Mouse (Mus musculus) macrophage (primary cell): ENCODE measurements around the gene Tent4a. TPM values are rescaled to one million over a fixed set of nuclear protein-coding genes. Genes with fewer than 3 reads are reported as not detected.

Experiments
- H3K27ac ChIP-seq: fragments of 350-480 bp; formaldehyde crosslinking; 2 replicates; pipeline ENCODE4 v1.9.0; 2021
- H3K36me3 ChIP-seq: fragments of 350-480 bp; formaldehyde crosslinking; 2 replicates; pipeline ENCODE4 v1.9.0; 2021; ENCODE audit errors: inconsistent target
- H3K4me3 ChIP-seq: fragments of 350-480 bp; formaldehyde crosslinking; 2 replicates; pipeline ENCODE4 v1.9.0; 2021; ENCODE audit errors: inconsistent target
- H3K79me2 ChIP-seq: fragments of 350-480 bp; formaldehyde crosslinking; 2 replicates; pipeline ENCODE4 v1.9.0; 2021; ENCODE audit errors: inconsistent target
- WGBS: methylation state at CpG from one replicate; pipeline ENCODE4 v1.1.7; 2026; ENCODE audit warnings: inconsistent platforms; ENCODE audit not compliant: missing documents; 5-methylcytosine and 5-hydroxymethylcytosine counted together
- polyA plus RNA-seq: library from polyadenylated mRNA; stranded (reverse); fragments of 250-400 nt; gene quantifications from 3 replicates; pipeline ENCODE4 v1.2.4, GENCODE M21; 2018; ENCODE audit warnings: inconsistent platforms

Tent4a gene
- polyA plus RNA-seq, 1 experiment from 2014 or later: 9.7 TPM

DNA sequence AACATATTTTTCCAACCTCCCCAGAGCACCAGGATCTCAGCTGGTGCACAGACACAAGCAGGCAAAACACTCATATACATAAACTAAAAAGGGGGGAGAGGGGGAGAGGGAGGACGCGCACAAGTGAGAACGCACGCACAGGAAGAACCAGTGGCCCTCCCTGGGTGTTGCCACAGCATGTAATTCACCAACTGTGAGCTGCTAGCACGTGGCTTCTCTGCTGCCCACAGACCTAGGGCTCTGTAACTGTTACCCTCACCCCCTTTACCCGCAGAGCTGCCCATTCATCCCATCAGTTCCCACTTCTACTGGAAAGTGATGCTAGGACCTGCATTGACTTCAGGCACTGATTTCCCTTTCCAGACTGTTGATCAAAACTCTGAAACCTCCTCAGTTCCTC lies 15.3 kb downstream of the Tent4a start:
- H3K36me3 ChIP-seq: peaks cover 11% of the 10 kb centered on the region; the same call in 1 of the 2 replicates
- no peak overlapping the region for H3K27ac ChIP-seq
- WGBS: 35% methylated on average over 6 of the region's 6 CpGs
- H3K4me3 ChIP-seq: no peak overlapping the region
- H3K79me2 ChIP-seq: peaks cover 95% of the 10 kb centered on the region

DNA sequence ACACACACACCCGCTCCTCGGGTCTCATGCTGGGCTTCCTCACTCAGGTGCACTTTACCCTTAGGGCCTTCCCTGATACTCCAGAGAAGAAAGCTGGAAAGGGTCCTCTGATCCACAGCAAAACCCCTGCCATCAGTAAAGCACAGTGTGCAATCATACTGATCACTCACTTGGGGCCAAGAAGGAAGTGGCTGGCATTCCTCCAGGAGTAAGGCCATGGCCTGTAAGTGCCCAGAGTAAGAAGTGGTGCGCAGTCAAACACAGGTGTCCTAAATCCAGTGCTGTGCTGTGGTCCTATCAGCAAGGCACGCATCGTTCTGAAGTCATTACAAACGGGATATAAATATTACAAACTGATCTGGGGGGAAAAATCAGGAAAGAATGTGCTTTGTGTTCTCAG lies 17.0 kb downstream of the Tent4a start:
- Histone ChIP-seq H3K4me3 (no peak overlapping the region), H3K79me2 (peaks cover 94% of the 10 kb centered on the region), H3K27ac (no peak overlapping the region), H3K36me3 (peaks cover 23% of the 10 kb centered on the region)
- WGBS: 81% methylated on average over 6 of the region's 6 CpGs

DNA sequence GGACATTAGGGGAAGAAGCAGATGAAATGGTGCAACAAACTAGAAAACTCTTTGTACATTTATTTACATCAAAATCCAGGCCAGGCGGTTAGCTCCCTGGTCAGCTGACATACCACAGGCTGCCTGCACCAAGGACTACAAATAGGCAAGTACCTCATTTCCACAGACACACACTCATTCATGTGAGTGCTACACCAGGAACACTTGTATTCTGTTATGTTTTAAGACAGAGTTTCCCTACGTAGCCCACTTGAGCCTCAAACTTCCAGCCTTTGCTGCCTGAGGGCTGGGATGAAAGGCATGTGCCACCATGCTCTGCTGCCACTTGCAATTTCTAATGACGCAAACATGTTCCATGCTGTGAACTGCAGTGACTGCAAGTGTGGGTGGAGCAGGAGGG lies 19.3 kb downstream of the Tent4a start:
- no peak overlapping the region for H3K4me3 ChIP-seq
- no peak overlapping the region for H3K27ac ChIP-seq
- H3K79me2 ChIP-seq: peaks cover 81% of the 10 kb centered on the region
- peaks cover 32% of the 10 kb centered on the region for H3K36me3 ChIP-seq
- 100% methylated on average over 3 of the region's 3 CpGs for WGBS

DNA sequence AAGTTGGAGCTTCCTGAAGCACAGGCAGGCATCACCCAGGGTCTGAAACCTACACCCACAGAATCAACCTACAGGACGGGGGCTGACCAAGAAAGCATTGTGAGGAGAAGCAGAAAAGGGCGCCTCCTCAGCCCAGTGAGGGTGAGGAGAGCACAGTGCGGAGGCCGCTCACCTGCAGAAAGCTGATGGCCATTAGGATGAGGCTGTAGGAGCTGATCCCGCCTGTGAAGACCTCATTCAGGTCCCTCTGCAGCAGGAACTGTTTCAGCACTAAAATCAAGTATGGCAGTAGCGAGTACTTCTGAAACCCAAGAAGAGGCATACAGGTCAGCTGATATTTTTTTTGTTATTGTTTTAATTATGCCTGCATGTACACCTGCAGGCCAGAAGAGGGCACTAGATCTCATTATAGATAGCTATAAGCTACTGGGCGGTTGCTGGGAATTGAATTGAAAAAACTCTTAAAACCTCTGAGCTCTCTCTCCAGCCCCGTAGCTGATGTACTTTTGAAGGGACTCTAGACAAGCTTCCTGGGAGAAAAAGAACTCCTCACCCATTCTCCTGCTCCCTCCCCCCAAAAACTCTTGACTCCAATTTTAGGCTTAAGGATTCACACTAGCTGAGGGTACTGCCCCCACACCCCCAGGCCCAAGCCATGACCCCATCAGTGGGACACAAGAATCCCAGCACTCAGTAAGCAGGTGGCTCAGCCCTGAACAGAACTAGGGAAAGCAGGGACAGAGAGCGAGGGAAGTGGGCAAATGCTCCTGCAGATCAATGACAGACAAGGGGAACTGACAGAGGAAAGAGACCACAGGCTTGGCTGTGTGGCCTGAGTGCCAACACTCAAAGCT lies 24.8 kb downstream of the Tent4a start:
- WGBS: 63% methylated on average over 9 of the region's 9 CpGs
- Histone ChIP-seq H3K27ac (no peak overlapping the region), H3K36me3 (peaks cover 66% of the 10 kb centered on the region), H3K4me3 (no peak overlapping the region), H3K79me2 (peaks cover 51% of the 10 kb centered on the region)

DNA sequence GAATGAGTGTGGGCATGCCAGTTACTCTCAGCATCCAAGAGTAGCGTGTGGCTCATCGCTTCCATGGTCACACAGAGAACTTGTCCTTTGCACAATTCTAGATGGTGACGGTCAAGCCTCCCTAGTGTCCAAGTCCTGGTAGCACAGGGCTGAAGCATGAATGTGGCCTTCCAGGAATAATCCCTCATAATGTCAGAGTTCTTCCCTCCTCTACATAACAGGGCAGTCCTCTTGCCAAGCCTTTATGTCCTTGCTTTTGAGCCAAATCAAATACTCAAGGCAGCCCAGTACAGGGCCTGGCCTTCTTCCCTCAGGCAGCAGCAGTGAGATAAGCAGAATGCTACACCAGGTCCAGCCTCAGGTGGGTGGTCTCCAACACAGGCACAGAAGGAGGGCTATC lies 26.8 kb downstream of the Tent4a start:
- Histone ChIP-seq H3K79me2 (peaks cover 36% of the 10 kb centered on the region; the same call in 1 of the 2 replicates), H3K4me3 (no peak overlapping the region), H3K36me3 (peaks cover 76% of the 10 kb centered on the region), H3K27ac (no peak overlapping the region)
- 92% methylated on average over 3 of the region's 3 CpGs for WGBS

DNA sequence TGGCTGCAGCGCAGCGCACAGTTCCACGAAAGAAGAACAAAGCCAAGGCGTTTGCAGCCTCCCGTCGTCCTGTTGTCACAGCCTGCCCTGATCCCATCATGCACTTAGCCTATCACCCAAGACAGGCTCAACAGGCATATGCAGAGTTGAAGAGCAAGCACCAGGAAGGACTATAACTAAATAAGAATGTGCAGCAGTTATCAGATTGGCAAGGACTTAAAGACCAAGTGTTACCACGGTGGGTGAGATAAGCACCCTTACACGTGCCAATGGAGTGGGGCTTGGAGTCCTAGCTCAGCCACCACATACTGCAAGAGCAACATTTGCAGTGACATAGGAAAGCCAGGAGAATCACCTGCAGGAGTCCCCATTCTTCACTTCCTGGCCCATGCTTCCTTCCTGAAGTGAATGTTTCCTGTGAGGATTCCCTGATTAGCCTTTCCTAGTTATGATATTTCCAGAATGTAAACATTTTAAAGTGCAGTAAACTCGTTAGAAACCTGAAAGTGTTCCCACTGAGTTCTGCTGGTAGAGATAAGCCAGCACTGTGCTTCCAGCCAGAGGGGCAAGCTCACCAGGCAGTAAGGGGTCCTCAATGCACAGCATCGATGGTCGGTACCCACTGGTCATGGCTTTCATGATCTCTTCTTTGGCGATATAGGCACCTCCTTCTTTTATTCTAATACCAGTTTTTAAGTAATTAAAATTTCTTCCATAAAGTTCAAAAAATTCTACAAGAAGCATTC lies 27.9 kb downstream of the Tent4a start:
- WGBS: 89% methylated on average over 12 of the region's 12 CpGs
- Histone ChIP-seq H3K36me3 (peaks cover 77% of the 10 kb centered on the region), H3K79me2 (peaks cover 24% of the 10 kb centered on the region; the same call in 1 of the 2 replicates), H3K4me3 (no peak overlapping the region), H3K27ac (no peak overlapping the region)

DNA sequence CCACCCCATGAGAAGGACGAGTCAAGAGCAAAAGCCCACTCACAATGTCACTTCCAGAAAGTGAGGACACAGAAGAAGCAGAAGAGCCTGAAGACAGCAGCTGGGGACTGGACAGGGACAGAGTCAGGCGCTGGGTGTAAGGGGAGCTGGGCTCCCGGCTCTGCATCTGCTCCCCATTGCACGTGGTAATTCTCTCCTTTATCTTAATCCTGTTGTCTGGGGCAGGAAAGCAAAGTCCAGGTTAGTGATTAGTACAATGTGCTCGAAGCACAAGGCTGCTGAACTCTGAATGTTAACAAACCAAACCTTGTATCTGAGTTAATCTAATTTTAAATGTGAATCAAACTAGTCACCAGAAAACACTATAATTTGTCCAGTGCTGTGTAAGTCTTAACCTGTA lies 31.6 kb downstream of the Tent4a start:
- H3K4me3 ChIP-seq: no peak overlapping the region
- 95% methylated on average over 5 of the region's 5 CpGs for WGBS
- H3K36me3 ChIP-seq: peaks cover 97% of the 10 kb centered on the region
- peaks cover 7% of the 10 kb centered on the region; the same call in 1 of the 2 replicates for H3K79me2 ChIP-seq
- H3K27ac ChIP-seq: no peak overlapping the region

DNA sequence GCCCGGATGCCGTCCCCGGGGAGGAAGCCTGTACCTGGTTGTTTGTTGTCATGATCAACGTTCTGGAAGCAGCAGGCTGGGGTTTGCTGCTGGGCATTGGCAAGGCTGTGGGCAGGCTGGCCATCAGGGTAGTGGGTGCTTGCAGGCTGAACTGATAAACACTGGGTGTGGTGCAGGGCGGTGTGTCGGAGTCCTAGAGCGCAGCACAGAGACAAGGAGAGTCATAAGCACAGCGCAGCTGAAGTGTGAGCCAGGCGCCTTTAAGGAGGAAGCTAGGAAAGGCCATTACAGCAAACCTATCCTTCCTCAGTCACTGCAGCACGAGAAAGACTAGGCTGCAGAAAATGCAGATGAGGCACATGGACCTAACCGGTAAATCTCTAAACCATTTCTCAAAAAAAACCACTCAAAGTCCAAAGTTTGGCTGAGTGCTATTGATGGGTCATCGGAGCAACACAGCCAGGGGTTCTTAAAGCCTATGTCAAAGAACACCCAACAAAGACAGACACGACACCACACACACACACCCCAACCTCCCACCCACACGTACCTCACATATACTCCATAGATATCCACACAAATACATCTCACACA lies 32.2 kb downstream of the Tent4a start:
- Histone ChIP-seq H3K79me2 (peaks cover 1% of the 10 kb centered on the region; the same call in 1 of the 2 replicates), H3K4me3 (no peak overlapping the region), H3K36me3 (peaks cover 97% of the 10 kb centered on the region), H3K27ac (no peak overlapping the region)
- WGBS: 95% methylated on average over 14 of the region's 14 CpGs

DNA sequence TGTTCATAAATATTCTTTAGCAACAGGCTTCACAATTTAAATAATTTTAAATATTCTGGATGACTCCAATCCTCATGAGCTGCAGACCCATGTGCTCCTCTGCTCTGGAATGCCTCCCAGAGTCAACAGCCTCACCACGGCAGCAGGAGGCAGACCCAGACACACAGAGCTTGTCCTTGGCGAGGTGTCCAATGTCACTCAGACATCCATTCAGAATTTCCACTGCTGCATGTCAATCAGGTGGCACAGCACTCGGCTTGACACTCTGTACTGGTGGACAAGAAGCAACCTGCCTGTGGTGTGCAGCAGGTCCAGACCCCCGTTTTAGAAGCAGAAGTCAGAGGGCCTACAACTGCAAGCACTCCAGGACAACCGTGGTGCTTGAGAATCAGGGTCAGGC lies 36.1 kb downstream of the Tent4a start:
- Histone ChIP-seq H3K4me3 (no peak overlapping the region), H3K79me2 (no peaks in the 10 kb centered on the region), H3K36me3 (peaks cover 72% of the 10 kb centered on the region), H3K27ac (no peak overlapping the region)
- 91% methylated on average over 5 of the region's 5 CpGs for WGBS

DNA sequence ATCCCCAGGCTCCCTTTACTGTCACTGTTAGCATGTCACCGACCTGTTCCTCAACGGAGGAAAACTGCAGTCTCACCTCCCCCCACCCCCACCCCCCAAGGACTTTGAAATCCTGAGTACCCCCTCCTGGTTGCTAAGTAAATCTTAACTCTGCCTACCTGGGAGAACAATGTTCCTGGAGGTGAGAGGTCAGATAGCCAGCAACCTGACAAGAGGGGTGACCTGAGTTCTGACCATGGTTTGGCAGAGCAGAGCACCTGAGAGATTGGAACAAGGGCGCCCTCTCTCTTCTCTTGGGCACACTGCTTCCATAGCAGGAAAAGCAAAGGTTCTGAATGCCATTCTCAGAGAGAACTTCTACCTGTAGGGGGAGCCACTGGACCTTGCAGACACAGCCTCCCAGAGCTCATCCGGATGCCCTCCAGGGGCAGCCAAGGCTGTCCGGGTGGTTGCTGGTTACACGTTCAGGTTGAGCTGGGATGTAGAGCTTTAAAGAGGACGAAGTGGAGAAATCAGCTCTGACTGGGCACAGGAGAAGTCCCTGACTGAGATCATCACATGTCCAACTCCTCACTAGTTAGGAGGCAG lies 41.4 kb downstream of the Tent4a start:
- 35% methylated on average over 7 of the region's 7 CpGs for WGBS
- H3K79me2 ChIP-seq: no peaks in the 10 kb centered on the region
- H3K27ac ChIP-seq: no peak overlapping the region
- H3K4me3 ChIP-seq: no peak overlapping the region
- peaks cover 19% of the 10 kb centered on the region for H3K36me3 ChIP-seq

DNA sequence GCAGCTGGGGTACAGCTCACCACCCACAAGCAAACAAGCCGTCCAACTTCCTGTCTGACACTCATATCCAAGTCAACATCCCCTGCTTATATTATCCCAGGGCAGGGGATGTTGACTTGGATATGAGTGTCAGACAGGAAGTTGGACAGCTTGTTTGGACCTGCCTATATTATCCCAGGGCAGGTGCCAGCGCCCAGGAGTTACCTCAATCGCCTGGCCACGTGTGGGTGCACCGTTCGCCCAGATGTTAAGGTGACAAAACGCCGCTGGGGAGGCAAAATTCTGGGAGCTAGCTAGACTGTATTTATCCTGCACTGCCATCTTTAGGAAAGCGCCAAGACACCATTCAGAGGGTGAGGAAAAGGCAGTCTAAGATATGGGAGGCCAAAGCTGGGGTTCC lies 44.6 kb downstream of the Tent4a start:
- Histone ChIP-seq H3K27ac (no peak overlapping the region), H3K79me2 (no peaks in the 10 kb centered on the region), H3K36me3 (no peaks in the 10 kb centered on the region), H3K4me3 (no peak overlapping the region)
- WGBS: 88% methylated on average over 2 of the region's 9 CpGs

DNA sequence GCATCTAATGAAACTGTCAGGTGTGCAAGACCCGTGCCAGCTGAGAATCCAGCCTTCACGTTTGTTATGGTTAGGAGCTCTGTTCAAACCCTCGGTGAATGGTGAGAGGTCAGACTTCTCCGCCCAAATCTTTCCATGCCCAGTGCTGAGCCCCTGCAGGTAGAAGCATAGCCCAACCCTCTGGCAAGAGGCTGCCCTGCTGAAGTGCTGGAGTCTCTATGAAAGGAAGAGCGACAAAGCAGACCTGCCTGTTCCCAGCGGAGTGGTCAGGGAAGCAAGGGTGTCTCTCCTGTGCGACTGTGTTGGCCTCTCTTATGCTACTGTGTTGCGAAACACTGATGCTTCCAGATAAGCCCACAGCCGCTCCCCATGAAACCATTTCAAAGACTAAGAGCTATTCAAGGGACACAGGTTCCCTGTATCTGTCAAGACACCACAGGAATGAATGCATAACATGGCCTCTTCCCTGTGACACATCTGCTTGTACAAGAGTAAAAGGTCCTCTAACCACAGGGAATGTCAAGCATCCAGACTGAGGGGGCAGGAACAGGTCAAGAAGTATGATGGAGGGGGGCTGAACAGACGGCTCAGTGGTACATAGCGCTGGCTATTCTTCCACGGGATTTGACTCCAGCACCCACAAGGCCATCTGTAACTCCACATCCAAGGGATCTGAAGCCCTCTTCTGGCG lies 45.7 kb downstream of the Tent4a start:
- Histone ChIP-seq H3K4me3 (no peak overlapping the region), H3K36me3 (no peaks in the 10 kb centered on the region), H3K79me2 (no peaks in the 10 kb centered on the region), H3K27ac (no peak overlapping the region)
- 39% methylated on average over 13 of the region's 13 CpGs for WGBS

DNA sequence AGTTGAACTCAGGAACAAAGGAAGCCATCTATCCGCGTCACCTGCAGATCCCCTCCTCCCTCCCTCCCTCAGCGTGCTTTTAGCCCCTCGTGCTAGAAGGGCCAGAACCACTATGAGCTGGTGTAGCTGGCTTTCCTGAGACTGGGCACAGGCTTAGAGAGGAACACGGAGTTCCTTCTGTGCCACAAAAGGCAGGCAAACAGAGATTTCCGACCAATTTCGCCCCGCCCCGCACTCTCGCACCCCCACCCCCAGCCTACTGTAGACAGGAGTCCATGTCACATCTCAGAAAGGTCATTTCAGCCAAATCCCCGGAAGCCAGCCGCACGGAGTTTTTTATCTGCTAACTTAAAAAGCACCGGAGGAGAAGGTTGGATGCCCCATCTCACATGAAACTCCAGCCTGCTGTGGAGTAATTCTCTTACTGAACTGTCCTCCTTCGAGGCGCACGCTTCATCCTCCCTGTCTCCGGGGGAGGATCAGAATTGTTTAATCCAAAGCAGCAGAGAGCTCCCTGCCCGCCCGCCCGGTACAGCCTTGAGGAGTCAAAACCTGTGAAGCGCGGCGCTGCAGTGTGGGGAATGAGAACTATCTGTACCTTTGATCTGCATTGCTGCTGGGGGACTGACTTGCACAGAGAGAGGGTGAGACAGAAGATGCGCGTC lies 46.7 kb downstream of the Tent4a start:
- no peak overlapping the region for H3K4me3 ChIP-seq
- no peaks in the 10 kb centered on the region for H3K79me2 ChIP-seq
- no peak overlapping the region for H3K27ac ChIP-seq
- no peaks in the 10 kb centered on the region for H3K36me3 ChIP-seq
- 3% methylated on average over 26 of the region's 26 CpGs for WGBS

DNA sequence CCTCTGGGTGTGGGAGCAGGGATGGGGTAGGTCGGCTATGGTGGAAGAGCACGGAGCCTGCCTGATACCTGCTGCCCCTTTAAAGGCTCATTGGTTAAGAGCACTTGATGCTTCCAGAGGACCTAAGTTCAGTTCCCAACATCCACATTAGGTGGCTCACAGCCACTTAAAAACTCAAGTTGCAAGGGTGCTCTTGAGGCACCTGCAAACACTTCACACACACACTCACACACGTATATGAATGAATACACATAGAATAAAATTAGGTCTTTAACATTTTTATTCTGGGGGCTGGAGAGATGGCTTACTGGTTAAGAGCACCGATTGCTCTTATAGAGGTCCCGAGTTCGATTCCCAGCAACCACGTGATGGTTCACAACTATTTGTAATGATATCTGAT lies 47.3 kb downstream of the Tent4a start:
- no peaks in the 10 kb centered on the region for H3K36me3 ChIP-seq
- no peak overlapping the region for H3K27ac ChIP-seq
- H3K4me3 ChIP-seq: no peak overlapping the region
- 83% methylated on average over 6 of the region's 7 CpGs for WGBS
- H3K79me2 ChIP-seq: no peaks in the 10 kb centered on the region
